Mouse (Mus musculus) forebrain, embryonic 13.5 days (tissue): ENCODE data around the gene Mgat4e. TPM values are rescaled to one million over a fixed set of nuclear protein-coding genes. Genes with fewer than 3 reads are reported as not detected.

Experiments
- ATAC-seq: fragments of 200-750 bp; cut with Nextera tagmentation; 2 replicates; pipeline ENCODE4 v1.8.0; 2017
- H3K27ac ChIP-seq: fragments of 300-500 bp; sonication (generic); 2 replicates; pipeline ENCODE4 v1.5.1; 2015; ENCODE audit warnings: inconsistent platforms, mild to moderate bottlenecking, moderate library complexity
- H3K27me3 ChIP-seq: fragments of 300-500 bp; sonication (generic); 2 replicates; pipeline ENCODE4 v1.6.1; 2015; ENCODE audit warnings: mild to moderate bottlenecking, inconsistent platforms
- H3K36me3 ChIP-seq: fragments of 300-500 bp; sonication (generic); 2 replicates; pipeline ENCODE4 v1.6.1; 2015; ENCODE audit warnings: mild to moderate bottlenecking, inconsistent platforms; ENCODE audit not compliant: poor library complexity, severe bottlenecking
- H3K4me1 ChIP-seq: fragments of 300-500 bp; sonication (generic); 2 replicates; pipeline ENCODE4 v1.6.1; 2015; ENCODE audit warnings: inconsistent platforms
- H3K4me2 ChIP-seq: fragments of 300-500 bp; sonication (generic); 2 replicates; pipeline ENCODE4 v1.6.1; 2015; ENCODE audit warnings: inconsistent platforms, mild to moderate bottlenecking, moderate library complexity
- H3K4me3 ChIP-seq: fragments of 300-500 bp; sonication (generic); 2 replicates; pipeline ENCODE4 v1.5.1; 2015; ENCODE audit warnings: mild to moderate bottlenecking, inconsistent platforms
- H3K9ac ChIP-seq: fragments of 300-500 bp; sonication (generic); 2 replicates; pipeline ENCODE4 v1.6.1; 2015; ENCODE audit warnings: mild to moderate bottlenecking, inconsistent platforms
- H3K9me3 ChIP-seq: fragments of 300-500 bp; sonication (generic); replicated peaks from 2 replicates; pipeline ENCODE4 v1.6.1; 2016; ENCODE audit warnings: inconsistent platforms
- WGBS: fragments of 180-500 bp; shearing (Covaris S2); methylation state at CpG from one replicate; pipeline ENCODE4 v1.1.7; 2015; 5-methylcytosine and 5-hydroxymethylcytosine counted together
- polyA plus RNA-seq: library from polyadenylated mRNA; unstranded; fragments of >200 nt; fragmentation: Nextera tagmentation; extraction: Ambion mirVana; gene quantifications from 2 replicates; pipeline ENCODE4 v1.2.1, GENCODE M21; 2015

The Mgat4e gene
- polyA plus RNA-seq, 1 experiment from 2014 or later, result not detected

GRCm38 (mm10) chr1:134563726-134564125 lies 14.2 kb upstream of the Mgat4e start:
- Histone ChIP-seq H3K4me1 (peaks cover 48% of the 10 kb centered on the region), H3K9me3 (no peaks in the 10 kb centered on the region), H3K9ac (no peak overlapping the region), H3K4me2 (no peak overlapping the region), H3K36me3 (no peaks in the 10 kb centered on the region), H3K4me3 (no peak overlapping the region), H3K27me3 (no peaks in the 10 kb centered on the region), H3K27ac (no peak overlapping the region)
- WGBS, result 84% methylated on average over 3 of the region's 3 CpGs
- no peak for ATAC-seq

GRCm38 (mm10) chr1:134562457-134562856 lies 13.0 kb upstream of the Mgat4e start:
- Histone ChIP-seq H3K27me3 (no peaks in the 10 kb centered on the region), H3K4me1 (peaks cover 45% of the 10 kb centered on the region), H3K4me3 (peak overlapping the region; percentile 100), H3K9me3 (no peaks in the 10 kb centered on the region), H3K27ac (no peak overlapping the region), H3K4me2 (peak overlapping the region; percentile 75), H3K36me3 (no peaks in the 10 kb centered on the region), H3K9ac (peak overlapping the region; percentile 99)
- no peak for ATAC-seq

- peaks cover 46% of the 10 kb centered on the region for H3K4me1 ChIP-seq
- 9% methylated on average over 7 of the region's 7 CpGs for WGBS
- no peaks in the 10 kb centered on the region for H3K36me3 ChIP-seq
- peak overlapping the region; percentile 99 for H3K9ac ChIP-seq
- no peaks in the 10 kb centered on the region for H3K9me3 ChIP-seq
- H3K27me3 ChIP-seq, result no peaks in the 10 kb centered on the region
- peak overlapping the region; percentile 100 for H3K4me3 ChIP-seq
- peak overlapping the region; percentile 75 for H3K4me2 ChIP-seq
- H3K27ac ChIP-seq, result peak overlapping the region; percentile 95; the same call in 1 of the 2 replicates
- no peak for ATAC-seq
Measured at GRCm38 (mm10) chr1:134561770-134562143, 12.3 kb upstream of the Mgat4e start.

- Histone ChIP-seq H3K4me1 (peaks cover 45% of the 10 kb centered on the region), H3K27me3 (no peaks in the 10 kb centered on the region), H3K36me3 (no peaks in the 10 kb centered on the region), H3K4me3 (peak overlapping the region; percentile 100), H3K4me2 (peak overlapping the region; percentile 75), H3K9ac (peak overlapping the region; percentile 99), H3K27ac (peak overlapping the region; percentile 95), H3K9me3 (no peaks in the 10 kb centered on the region)
- under 1% methylated on average over 39 of the region's 76 CpGs for WGBS
- ATAC-seq, result peak; percentile 13
Measured at GRCm38 (mm10) chr1:134560801-134561769, 11.6 kb upstream of the Mgat4e start.

GRCm38 (mm10) chr1:134560396-134560795 lies 10.9 kb upstream of the Mgat4e start:
- ATAC-seq, result peak; percentile 5
- Histone ChIP-seq H3K4me3 (peak overlapping the region; percentile 100), H3K27ac (peak overlapping the region; percentile 95), H3K4me2 (peak overlapping the region; percentile 75), H3K9me3 (no peaks in the 10 kb centered on the region), H3K27me3 (no peaks in the 10 kb centered on the region), H3K9ac (peak overlapping the region; percentile 99), H3K4me1 (peaks cover 45% of the 10 kb centered on the region), H3K36me3 (no peaks in the 10 kb centered on the region)
- WGBS, result under 1% methylated on average over 35 of the region's 50 CpGs

GRCm38 (mm10) chr1:134559976-134560375 lies 10.5 kb upstream of the Mgat4e start, which contains the start of gene Kdm5b:
Gene Kdm5b, plus strand, starts transcription at chr1:134560171.
- Histone ChIP-seq H3K9ac (peak within 1 kb of the TSS; percentile 99), H3K9me3 (no peaks in the 10 kb centered on the region), H3K4me1 (peaks cover 41% of the 10 kb centered on the region), H3K27me3 (no peaks in the 10 kb centered on the region), H3K4me3 (peak within 1 kb of the TSS; percentile 100), H3K27ac (peak within 1 kb of the TSS; percentile 95), H3K4me2 (peak within 1 kb of the TSS; percentile 75), H3K36me3 (no peaks in the 10 kb centered on the region)
- ATAC-seq, result peak; percentile 42
- under 1% methylated on average over 34 of the region's 34 CpGs for WGBS

- peaks cover 33% of the 10 kb centered on the region for H3K4me1 ChIP-seq
- no peaks in the 10 kb centered on the region for H3K36me3 ChIP-seq
- H3K9ac ChIP-seq, result no peak overlapping the region
- no peak overlapping the region; the same call in 1 of the 2 replicates for H3K4me2 ChIP-seq
- H3K27ac ChIP-seq, result no peak overlapping the region
- ATAC-seq, result no peak
- H3K4me3 ChIP-seq, result no peak overlapping the region
- 73% methylated on average over 3 of the region's 3 CpGs for WGBS
- H3K9me3 ChIP-seq, result no peaks in the 10 kb centered on the region
- no peaks in the 10 kb centered on the region for H3K27me3 ChIP-seq
Measured at GRCm38 (mm10) chr1:134559226-134559625, 9.7 kb upstream of the Mgat4e start.

GRCm38 (mm10) chr1:134558511-134558910 lies 9.0 kb upstream of the Mgat4e start:
- H3K9ac ChIP-seq, result no peak overlapping the region
- no peaks in the 10 kb centered on the region for H3K36me3 ChIP-seq
- H3K27me3 ChIP-seq, result no peaks in the 10 kb centered on the region
- WGBS, result 33% methylated on average over 5 of the region's 5 CpGs
- H3K4me2 ChIP-seq, result no peak overlapping the region
- peaks cover 28% of the 10 kb centered on the region for H3K4me1 ChIP-seq
- no peak overlapping the region for H3K27ac ChIP-seq
- H3K9me3 ChIP-seq, result no peaks in the 10 kb centered on the region
- ATAC-seq, result no peak
- H3K4me3 ChIP-seq, result no peak overlapping the region

- Histone ChIP-seq H3K9me3 (no peaks in the 10 kb centered on the region), H3K9ac (peak overlapping the region; percentile 80), H3K36me3 (no peaks in the 10 kb centered on the region), H3K4me1 (peaks cover 13% of the 10 kb centered on the region; the same call in 1 of the 2 replicates), H3K27me3 (no peaks in the 10 kb centered on the region), H3K4me3 (peak overlapping the region; percentile 66), H3K27ac (peak overlapping the region; percentile 92), H3K4me2 (peak overlapping the region; percentile 91)
- under 1% methylated on average over 35 of the region's 35 CpGs for WGBS
- peak; percentile 94 for ATAC-seq
Measured at GRCm38 (mm10) chr1:134556671-134557218, 7.3 kb upstream of the Mgat4e start.

- peak overlapping the region; percentile 80 for H3K9ac ChIP-seq
- peak; percentile 46 for ATAC-seq
- H3K27ac ChIP-seq, result peak overlapping the region; percentile 92
- WGBS, result 2% methylated on average over 40 of the region's 46 CpGs
- H3K27me3 ChIP-seq, result no peaks in the 10 kb centered on the region
- peak overlapping the region; percentile 66 for H3K4me3 ChIP-seq
- H3K4me2 ChIP-seq, result peak overlapping the region; percentile 91
- no peaks in the 10 kb centered on the region for H3K9me3 ChIP-seq
- peaks cover 13% of the 10 kb centered on the region; the same call in 1 of the 2 replicates for H3K4me1 ChIP-seq
- no peaks in the 10 kb centered on the region for H3K36me3 ChIP-seq
Measured at GRCm38 (mm10) chr1:134555871-134556670, 6.6 kb upstream of the Mgat4e start.

- Histone ChIP-seq H3K4me3 (peak overlapping the region; percentile 66), H3K27me3 (no peaks in the 10 kb centered on the region), H3K9ac (no peak overlapping the region), H3K4me1 (peaks cover 13% of the 10 kb centered on the region; the same call in 1 of the 2 replicates), H3K27ac (no peak overlapping the region), H3K36me3 (no peaks in the 10 kb centered on the region), H3K4me2 (peak overlapping the region; percentile 91), H3K9me3 (no peaks in the 10 kb centered on the region)
- 31% methylated on average over 13 of the region's 13 CpGs for WGBS
- no peak for ATAC-seq
Measured at GRCm38 (mm10) chr1:134555240-134555870, 5.9 kb upstream of the Mgat4e start.
